Mouse (Mus musculus): ENCODE data around the gene Zfp784. TPM values are rescaled to one million over a fixed set of nuclear protein-coding genes. Genes with fewer than 3 reads are reported as not detected.
A peak's percentile ranks its signal among the peaks of the same experiment; 100 is the strongest.

Zfp784 gene
- polyA plus RNA-seq, 1 experiment, result 2.3 TPM

DNA sequence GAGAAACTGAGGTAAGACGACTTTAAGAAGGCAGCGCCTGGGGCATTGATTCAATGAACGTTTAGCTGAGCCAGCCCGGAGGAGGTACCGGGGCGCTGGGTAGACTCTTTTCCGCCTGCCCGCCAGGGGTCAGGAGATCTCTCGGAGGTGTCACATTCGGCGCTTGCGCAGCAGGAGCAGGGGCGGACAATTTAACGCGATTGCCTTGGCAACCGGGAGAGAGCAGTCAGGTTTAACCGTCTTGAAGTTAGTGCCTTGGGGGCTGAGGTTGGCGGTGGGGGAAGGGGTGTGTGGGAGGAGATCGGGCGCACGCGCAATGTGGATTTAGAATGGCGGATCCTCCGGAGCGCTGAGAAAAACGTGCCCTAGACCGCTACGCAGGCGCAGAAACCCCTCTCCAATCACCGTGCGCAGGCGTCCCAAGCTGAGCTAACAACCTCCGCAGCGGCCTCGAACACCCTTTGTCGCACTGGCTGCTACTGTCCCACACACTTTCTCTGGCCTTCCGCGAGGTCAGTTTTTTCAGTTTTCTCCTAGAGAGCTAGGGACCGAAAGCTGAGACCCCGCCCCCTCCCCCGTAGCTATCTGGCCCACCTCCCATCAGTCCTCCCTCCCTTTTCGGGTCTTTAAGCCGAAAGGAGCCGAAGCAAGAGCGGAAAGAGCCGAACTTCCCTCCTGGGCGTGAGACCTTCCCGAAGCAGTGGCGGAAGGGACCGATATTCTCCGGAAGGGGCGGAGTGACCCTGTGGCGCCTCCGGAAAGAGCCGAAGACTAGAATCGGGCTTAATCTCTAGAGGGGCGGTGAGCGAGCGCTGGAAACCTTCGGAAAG lies 22.9 kb upstream of the Zfp784 start:
- peak overlapping the region; percentile 91 for H3K4me3 ChIP-seq (replicated peaks; ENCODE audit: control insufficient read depth, low read depth, low read length)
- under 1% methylated on average over 60 of the region's 60 CpGs for WGBS
- H3K27ac ChIP-seq (ENCODE audit: control insufficient read depth, insufficient read depth, low read depth, low read length, poor library complexity), result peak overlapping the region; percentile 98
- no peaks in the 10 kb centered on the region; the same call in 1 of the 2 replicates for H3K4me1 ChIP-seq (ENCODE audit: control insufficient read depth, insufficient read depth, low read length)
- TF ChIP-seq CTCF (IDR thresholded peaks at IDR 0.05; ENCODE audit: control insufficient read depth, insufficient read depth, low read length) (peak; percentile 78), POLR2A (IDR thresholded peaks at IDR 0.05; ENCODE audit: borderline replicate concordance, control insufficient read depth, low read depth, low read length) (peak; percentile 47; the same call in 1 of the 2 replicates)

DNA sequence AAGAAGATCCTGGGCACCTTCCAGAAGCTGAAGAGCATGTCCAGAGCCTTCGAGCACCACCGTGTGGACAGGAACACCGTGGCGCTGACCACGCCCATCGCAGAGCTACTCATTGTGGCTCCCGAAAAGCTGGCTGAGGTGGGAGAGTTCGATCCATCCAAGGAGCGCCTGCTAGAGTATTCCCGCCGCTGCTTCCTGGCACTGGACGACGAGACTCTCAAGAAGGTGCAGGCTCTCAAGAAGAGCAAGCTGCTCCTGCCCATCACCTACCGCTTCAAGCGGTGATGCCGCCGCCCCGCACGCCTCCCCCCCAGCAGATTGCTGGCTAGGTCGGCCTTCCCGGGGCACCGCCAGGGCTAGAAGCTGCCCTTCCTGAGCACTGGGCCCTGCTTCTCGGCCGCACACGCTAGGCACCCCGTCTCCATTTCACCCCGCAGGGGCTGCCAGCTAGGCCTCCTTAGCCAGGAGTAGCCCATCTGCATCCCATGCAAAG lies 22.0 kb upstream of the Zfp784 start:
- Histone ChIP-seq H3K4me3 (replicated peaks; ENCODE audit: control insufficient read depth, low read depth, low read length) (peak overlapping the region; percentile 54), H3K4me1 (ENCODE audit: control insufficient read depth, insufficient read depth, low read length) (no peaks in the 10 kb centered on the region; the same call in 1 of the 2 replicates), H3K27ac (ENCODE audit: control insufficient read depth, insufficient read depth, low read depth, low read length, poor library complexity) (0 out of 2 replicates have a peak overlapping the region, but pooled peaks have one; percentile 8)
- TF ChIP-seq CTCF (IDR thresholded peaks at IDR 0.05; ENCODE audit: control insufficient read depth, insufficient read depth, low read length) (peak; percentile 91), POLR2A (IDR thresholded peaks at IDR 0.05; ENCODE audit: borderline replicate concordance, control insufficient read depth, low read depth, low read length) (no peak)
- WGBS, result 2% methylated on average over 27 of the region's 27 CpGs

DNA sequence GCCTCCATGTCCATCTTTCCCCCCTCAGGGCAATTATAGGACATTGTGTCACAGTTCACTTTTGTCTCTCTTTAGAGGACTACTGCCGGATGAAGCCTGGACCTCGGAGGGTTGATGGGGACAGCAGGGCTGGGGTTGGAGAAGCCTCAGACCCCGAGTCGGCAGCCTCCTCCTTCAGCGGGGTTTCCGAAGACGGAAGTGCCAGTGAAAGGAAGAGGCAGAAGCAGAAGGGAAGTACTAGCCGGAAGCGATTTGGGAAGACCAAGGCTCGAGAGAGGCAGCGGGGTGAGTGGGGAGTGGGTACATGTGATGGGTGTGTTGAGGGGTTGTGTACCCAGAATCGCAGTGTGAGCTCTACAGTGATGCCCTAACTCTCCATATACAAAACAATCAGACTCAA lies 21.2 kb upstream of the Zfp784 start:
- 82% methylated on average over 12 of the region's 12 CpGs for WGBS
- Histone ChIP-seq H3K4me1 (ENCODE audit: control insufficient read depth, insufficient read depth, low read length) (no peaks in the 10 kb centered on the region; the same call in 1 of the 2 replicates), H3K4me3 (replicated peaks; ENCODE audit: control insufficient read depth, low read depth, low read length) (no peak overlapping the region), H3K27ac (ENCODE audit: control insufficient read depth, insufficient read depth, low read depth, low read length, poor library complexity) (no peak overlapping the region)
- TF ChIP-seq POLR2A (IDR thresholded peaks at IDR 0.05; ENCODE audit: borderline replicate concordance, control insufficient read depth, low read depth, low read length), result no peak
- TF ChIP-seq CTCF (IDR thresholded peaks at IDR 0.05; ENCODE audit: control insufficient read depth, insufficient read depth, low read length), result no peak

DNA sequence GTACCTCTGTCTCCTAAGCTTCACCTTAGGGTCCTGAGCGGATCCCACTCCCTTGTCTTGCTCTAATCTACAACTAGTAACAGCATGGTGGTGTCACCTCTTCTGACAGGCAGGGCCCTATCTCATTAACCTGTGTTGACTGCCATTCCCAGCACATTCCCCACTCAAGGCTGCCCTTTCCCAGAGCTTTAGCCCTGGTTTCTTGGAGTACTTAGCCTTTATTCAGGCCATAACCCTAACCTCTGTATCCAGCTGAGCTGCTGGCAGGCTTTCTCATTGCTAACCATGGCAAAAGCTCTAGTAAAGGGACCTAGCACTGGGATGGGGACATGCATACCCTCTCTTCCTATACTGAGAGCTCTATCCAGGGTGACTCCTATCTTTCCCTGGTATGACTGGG lies 20.4 kb upstream of the Zfp784 start:
- Histone ChIP-seq H3K27ac (ENCODE audit: control insufficient read depth, insufficient read depth, low read depth, low read length, poor library complexity) (no peak overlapping the region), H3K4me3 (replicated peaks; ENCODE audit: control insufficient read depth, low read depth, low read length) (no peak overlapping the region), H3K4me1 (ENCODE audit: control insufficient read depth, insufficient read depth, low read length) (no peaks in the 10 kb centered on the region)
- 86% methylated on average over 1 of the region's 1 CpGs for WGBS
- TF ChIP-seq CTCF (IDR thresholded peaks at IDR 0.05; ENCODE audit: control insufficient read depth, insufficient read depth, low read length) (no peak), POLR2A (IDR thresholded peaks at IDR 0.05; ENCODE audit: borderline replicate concordance, control insufficient read depth, low read depth, low read length) (no peak)

DNA sequence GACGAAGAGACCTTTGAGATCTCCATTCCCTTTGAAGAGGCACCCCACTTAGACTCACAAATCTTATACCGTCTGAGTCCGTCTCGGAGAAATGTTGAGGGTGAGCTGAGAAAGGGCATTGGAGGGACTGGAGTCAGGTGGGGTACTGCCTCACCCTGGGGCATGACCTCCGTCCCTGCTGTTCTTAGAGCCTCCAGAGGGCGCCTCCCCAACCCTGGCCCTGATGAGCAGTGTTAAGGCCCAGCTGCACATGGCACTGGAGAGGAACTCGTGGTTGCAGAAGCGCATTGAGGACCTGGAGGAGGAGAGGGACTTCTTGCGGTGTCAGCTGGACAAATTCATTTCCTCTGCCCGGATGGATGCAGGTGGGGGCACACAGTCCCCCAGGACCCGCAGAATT lies 19.6 kb upstream of the Zfp784 start:
- Histone ChIP-seq H3K27ac (ENCODE audit: control insufficient read depth, insufficient read depth, low read depth, low read length, poor library complexity) (no peak overlapping the region), H3K4me3 (replicated peaks; ENCODE audit: control insufficient read depth, low read depth, low read length) (no peak overlapping the region), H3K4me1 (ENCODE audit: control insufficient read depth, insufficient read depth, low read length) (no peaks in the 10 kb centered on the region)
- TF ChIP-seq POLR2A (IDR thresholded peaks at IDR 0.05; ENCODE audit: borderline replicate concordance, control insufficient read depth, low read depth, low read length) (no peak), CTCF (IDR thresholded peaks at IDR 0.05; ENCODE audit: control insufficient read depth, insufficient read depth, low read length) (peak; percentile 47; the same call in 1 of the 2 replicates)
- 29% methylated on average over 11 of the region's 11 CpGs for WGBS

DNA sequence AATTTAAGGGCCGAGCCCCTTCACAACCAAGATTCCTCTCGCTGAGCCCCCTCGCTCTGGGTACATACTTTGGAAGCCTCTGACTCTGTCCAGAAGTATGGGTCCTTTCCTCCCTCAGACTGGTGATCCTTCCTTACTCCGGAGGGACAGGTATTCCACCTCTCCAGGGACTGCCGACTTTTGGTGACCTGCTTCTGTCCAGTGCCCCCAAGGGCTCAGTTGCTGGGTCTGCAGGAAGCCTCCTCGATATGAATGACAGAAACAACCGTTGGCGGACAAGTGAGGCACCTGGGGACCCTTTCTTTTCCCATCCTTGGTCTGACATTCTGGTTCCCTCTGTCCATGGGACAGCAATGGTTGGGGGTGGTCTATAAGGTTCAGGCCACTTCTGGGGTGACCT lies 19.1 kb upstream of the Zfp784 start:
- H3K27ac ChIP-seq (ENCODE audit: control insufficient read depth, insufficient read depth, low read depth, low read length, poor library complexity), result no peak overlapping the region
- WGBS, result 50% methylated on average over 8 of the region's 8 CpGs
- no peak overlapping the region for H3K4me3 ChIP-seq (replicated peaks; ENCODE audit: control insufficient read depth, low read depth, low read length)

DNA sequence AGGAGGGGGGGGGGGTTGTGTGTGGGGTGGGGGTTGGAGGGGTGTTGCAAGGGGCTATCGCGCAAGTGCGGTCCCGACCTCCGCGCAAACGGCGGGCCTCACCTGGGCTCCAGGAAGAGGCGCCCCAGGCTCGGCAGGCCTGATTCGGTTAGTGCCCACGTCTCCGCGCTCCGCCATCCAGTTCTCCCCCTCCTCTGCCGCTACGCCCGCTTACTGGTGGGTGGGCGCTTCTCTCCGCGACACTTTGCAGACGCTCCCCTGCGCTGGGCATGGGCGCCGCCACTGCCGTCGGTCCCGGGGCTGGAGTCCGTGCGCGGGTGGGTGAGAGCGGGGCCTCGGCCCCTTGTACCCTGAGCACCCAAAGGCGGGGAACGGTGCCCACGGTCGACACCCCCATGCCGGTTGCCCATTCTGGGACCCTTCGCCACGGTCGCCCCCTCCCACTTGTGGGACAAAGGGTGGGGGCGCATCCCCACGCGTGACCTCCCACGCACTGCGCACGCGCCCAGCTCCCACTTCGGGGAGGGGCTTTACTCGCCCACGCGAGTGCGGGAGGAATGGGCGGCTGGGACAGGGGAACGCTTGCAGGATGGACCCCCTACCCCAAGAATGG lies 18.5 kb upstream of the Zfp784 start:
- H3K4me3 ChIP-seq (replicated peaks; ENCODE audit: control insufficient read depth, low read depth, low read length), result no peak overlapping the region
- no peaks in the 10 kb centered on the region for H3K4me1 ChIP-seq (ENCODE audit: control insufficient read depth, insufficient read depth, low read length)
- no peak overlapping the region for H3K27ac ChIP-seq (ENCODE audit: control insufficient read depth, insufficient read depth, low read depth, low read length, poor library complexity)
- TF ChIP-seq CTCF (IDR thresholded peaks at IDR 0.05; ENCODE audit: control insufficient read depth, insufficient read depth, low read length) (no peak), POLR2A (IDR thresholded peaks at IDR 0.05; ENCODE audit: borderline replicate concordance, control insufficient read depth, low read depth, low read length) (no peak)
- WGBS, result 7% methylated on average over 55 of the region's 55 CpGs

More for the DNA sequence above, 19.1 kb upstream of the Zfp784 start:
- H3K4me1 ChIP-seq (ENCODE audit: control insufficient read depth, insufficient read depth, low read length), result no peaks in the 10 kb centered on the region
- TF ChIP-seq CTCF (IDR thresholded peaks at IDR 0.05; ENCODE audit: control insufficient read depth, insufficient read depth, low read length), result no peak
- TF ChIP-seq POLR2A (IDR thresholded peaks at IDR 0.05; ENCODE audit: borderline replicate concordance, control insufficient read depth, low read depth, low read length), result no peak

DNA sequence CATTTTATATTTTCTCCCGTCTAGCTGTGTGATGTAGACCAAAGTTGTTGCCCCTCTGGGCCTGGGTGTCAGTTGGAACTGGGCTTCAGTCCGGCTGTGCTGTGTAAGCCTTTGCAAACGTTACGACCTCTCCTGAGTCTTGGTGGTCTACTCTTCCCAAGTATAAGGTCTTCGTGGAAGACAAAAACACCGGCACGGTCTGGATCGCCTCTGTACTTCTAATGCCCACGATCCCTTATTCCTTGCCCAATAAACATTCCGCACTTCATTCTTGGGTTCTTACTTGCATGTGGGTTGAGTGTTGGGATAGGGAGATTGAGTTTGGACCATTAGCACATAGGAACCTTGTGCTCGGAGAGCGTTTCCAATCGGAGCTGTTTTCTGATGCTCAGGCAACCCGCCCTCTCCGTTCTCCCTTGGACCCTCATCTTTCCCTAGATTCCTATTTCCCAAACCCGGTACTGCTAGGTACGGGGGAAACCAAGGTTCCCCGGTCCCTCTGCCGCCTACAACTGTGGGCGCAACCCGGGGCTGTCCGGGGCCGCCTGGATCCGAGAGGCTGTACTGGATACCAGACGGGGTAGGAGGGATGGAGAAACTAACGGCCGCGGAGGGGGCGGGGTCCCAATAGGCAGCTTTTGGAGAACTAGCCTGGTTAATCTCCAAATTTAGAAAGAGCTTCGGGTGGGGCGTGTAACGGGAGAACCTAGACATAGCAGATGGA lies 15.4 kb upstream of the Zfp784 start:
- no peak overlapping the region for H3K4me3 ChIP-seq (replicated peaks; ENCODE audit: control insufficient read depth, low read depth, low read length)
- TF ChIP-seq CTCF (IDR thresholded peaks at IDR 0.05; ENCODE audit: control insufficient read depth, insufficient read depth, low read length), result no peak
- H3K4me1 ChIP-seq (ENCODE audit: control insufficient read depth, insufficient read depth, low read length), result no peaks in the 10 kb centered on the region
- H3K27ac ChIP-seq (ENCODE audit: control insufficient read depth, insufficient read depth, low read depth, low read length, poor library complexity), result no peak overlapping the region
- 16% methylated on average over 32 of the region's 32 CpGs for WGBS
